Mouse (Mus musculus): ENCODE measurements around the gene Pou3f1. TPM values are rescaled to one million over a fixed set of nuclear protein-coding genes. Genes with fewer than 3 reads are reported as not detected.
"Not testable (repeated sequence)": the region's sequence is repeated elsewhere in the genome, so short reads cannot be mapped to it uniquely, and the experiment has no call there.

Gene Pou3f1
- polyA plus RNA-seq, 1 experiment: 0.02 TPM

DNA sequence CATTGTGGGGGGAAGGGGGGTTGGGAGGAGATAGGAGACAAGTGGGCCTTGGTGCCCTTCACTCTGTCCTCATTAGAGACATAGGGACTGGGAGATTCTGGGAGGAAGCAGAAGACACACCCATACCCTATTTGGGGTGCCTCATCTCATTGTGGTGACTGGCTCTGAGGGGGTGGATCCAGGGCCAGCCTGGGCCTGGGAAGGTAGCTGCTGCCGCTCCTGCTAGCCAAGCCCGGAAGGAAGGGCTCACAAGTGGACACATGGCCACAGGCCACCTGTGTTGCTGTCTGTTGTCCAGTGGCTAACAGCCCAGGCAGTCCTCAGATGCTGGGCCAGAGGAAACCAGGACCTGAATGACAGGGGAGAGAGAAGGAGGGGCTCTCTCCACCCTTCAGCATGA lies 46.8 kb downstream of the Pou3f1 start:
- Histone ChIP-seq H3K4me3 (ENCODE audit: extremely low read depth, insufficient read depth, insufficient read length) (no peak overlapping the region), H3K27ac (ENCODE audit: insufficient read depth, low read length) (peak overlapping the region; percentile 82), H3K27me3 (ENCODE audit: control insufficient read depth, insufficient read depth, low read length) (no peaks in the 10 kb centered on the region), H3K4me1 (ENCODE audit: control insufficient read depth, insufficient read depth, insufficient read length) (peaks cover 32% of the 10 kb centered on the region), H3K36me3 (ENCODE audit: control insufficient read depth, insufficient read depth, low read length) (no peaks in the 10 kb centered on the region)
- no peak for TF ChIP-seq CTCF (IDR thresholded peaks at IDR 0.05; ENCODE audit: extremely low read depth, insufficient read depth, insufficient read length, insufficient replicate concordance)
- no peak for TF ChIP-seq POLR2A (IDR thresholded peaks at IDR 0.05; ENCODE audit: low read depth, low read length)
- 56% methylated on average over 2 of the region's 2 CpGs for WGBS
- no peak for DNase-seq (ENCODE audit: low read depth in 1 of 2, low spot score in 2 of 2)

DNA sequence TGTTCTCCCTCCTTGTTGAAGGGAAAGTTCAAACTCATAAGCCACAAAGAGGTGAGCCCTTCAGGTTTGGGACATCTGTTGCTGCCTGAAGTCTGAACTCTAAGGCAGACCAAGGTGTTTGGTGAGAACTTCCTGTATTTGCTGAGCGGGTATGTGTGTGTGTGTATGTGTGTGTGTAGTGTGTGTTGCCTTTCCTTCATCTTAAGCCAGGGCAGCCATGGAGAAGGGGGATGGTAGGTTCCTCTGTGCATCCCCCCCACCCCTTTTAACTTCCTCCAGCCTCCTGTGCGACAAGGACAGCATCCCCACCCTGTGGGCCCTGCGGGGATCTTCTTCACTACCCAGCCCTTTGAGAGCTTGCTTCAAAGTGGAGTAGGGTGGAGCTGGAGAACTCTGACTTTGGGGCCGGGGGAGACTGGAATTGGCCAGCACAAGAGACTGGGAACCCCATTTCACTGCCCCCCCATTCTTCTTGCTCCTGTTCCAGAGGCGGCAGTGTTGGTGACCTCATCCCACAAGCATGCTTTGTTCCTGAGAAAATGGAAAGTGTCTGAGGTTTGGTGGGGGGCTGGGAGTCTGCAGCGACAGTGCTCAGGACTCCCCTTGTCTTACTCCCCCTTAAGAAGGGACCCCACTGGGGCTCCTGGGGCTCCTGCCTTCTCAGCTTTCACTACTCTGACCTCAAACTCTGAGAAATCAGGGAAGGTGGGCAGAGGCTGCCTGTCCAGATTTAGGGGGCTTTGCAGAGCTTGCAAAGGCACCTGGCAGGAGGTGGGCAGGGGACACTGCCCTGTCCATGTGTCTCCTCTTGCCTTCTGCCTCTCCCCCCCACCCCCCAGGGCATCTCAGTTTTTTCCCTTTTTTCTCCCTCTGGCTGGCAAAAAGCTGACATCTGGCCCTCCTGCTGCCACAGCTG lies 47.5 kb downstream of the Pou3f1 start:
- WGBS: 22% methylated on average over 6 of the region's 6 CpGs
- TF ChIP-seq CTCF (IDR thresholded peaks at IDR 0.05; ENCODE audit: extremely low read depth, insufficient read depth, insufficient read length, insufficient replicate concordance) (no peak), POLR2A (IDR thresholded peaks at IDR 0.05; ENCODE audit: low read depth, low read length) (no peak)
- H3K4me3 ChIP-seq (ENCODE audit: extremely low read depth, insufficient read depth, insufficient read length): no peak overlapping the region
- no peaks in the 10 kb centered on the region for H3K36me3 ChIP-seq (ENCODE audit: control insufficient read depth, insufficient read depth, low read length)
- DNase-seq (ENCODE audit: low read depth in 1 of 2, low spot score in 2 of 2): peak in 1 of 2 experiments; percentile 30
- H3K27me3 ChIP-seq (ENCODE audit: control insufficient read depth, insufficient read depth, low read length): no peaks in the 10 kb centered on the region
- H3K27ac ChIP-seq (ENCODE audit: insufficient read depth, low read length): peak overlapping the region; percentile 82
- peaks cover 32% of the 10 kb centered on the region for H3K4me1 ChIP-seq (ENCODE audit: control insufficient read depth, insufficient read depth, insufficient read length)

DNA sequence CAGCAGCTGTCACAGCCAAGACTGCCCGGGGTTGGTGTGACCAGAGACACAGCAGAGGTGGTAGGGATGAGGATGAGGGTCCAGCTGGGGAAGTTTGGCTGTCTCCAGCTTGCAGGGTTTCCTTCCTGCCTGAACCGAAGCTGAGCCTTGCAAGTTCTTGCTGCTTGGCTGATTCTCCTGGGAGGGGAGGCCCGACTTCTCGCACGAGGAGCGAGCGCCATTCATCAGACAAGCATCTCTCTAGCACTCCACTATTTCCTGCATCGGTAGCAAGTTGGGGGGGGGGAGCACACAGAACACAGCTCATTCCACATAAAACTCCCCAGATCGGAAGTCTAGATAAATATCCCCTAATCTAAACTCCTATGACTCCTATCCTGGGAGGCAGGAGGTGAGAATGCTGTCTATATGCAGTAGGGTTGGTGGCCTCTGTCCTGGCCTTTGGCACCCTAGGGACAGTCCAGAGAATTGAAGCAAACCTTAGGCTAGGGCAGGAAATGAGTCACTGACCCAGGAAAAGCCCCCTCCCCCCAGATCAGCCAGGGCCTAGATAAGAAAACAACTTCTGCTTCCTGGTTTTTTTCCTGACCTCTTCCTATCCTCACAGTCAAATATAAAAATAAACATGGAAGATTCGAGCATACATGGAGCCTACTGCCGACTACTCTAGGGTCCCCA lies 48.3 kb downstream of the Pou3f1 start:
- TF ChIP-seq POLR2A (IDR thresholded peaks at IDR 0.05; ENCODE audit: low read depth, low read length): no peak
- 11% methylated on average over 11 of the region's 11 CpGs for WGBS
- no peak for DNase-seq (ENCODE audit: low read depth in 1 of 2, low spot score in 2 of 2)
- no peaks in the 10 kb centered on the region for H3K27me3 ChIP-seq (ENCODE audit: control insufficient read depth, insufficient read depth, low read length)
- peaks cover 36% of the 10 kb centered on the region for H3K4me1 ChIP-seq (ENCODE audit: control insufficient read depth, insufficient read depth, insufficient read length)
- no peaks in the 10 kb centered on the region for H3K36me3 ChIP-seq (ENCODE audit: control insufficient read depth, insufficient read depth, low read length)
- H3K4me3 ChIP-seq (ENCODE audit: extremely low read depth, insufficient read depth, insufficient read length): no peak overlapping the region
- peak overlapping the region; percentile 20; the same call in 1 of the 2 replicates for H3K27ac ChIP-seq (ENCODE audit: insufficient read depth, low read length)

GRCm38 (mm10) chr4:124705661-124706269 lies 49.2 kb downstream of the Pou3f1 start:
- Histone ChIP-seq H3K36me3 (ENCODE audit: control insufficient read depth, insufficient read depth, low read length) (no peaks in the 10 kb centered on the region), H3K27me3 (ENCODE audit: control insufficient read depth, insufficient read depth, low read length) (no peaks in the 10 kb centered on the region), H3K4me1 (ENCODE audit: control insufficient read depth, insufficient read depth, insufficient read length) (peaks cover 34% of the 10 kb centered on the region), H3K27ac (ENCODE audit: insufficient read depth, low read length) (no peak overlapping the region), H3K4me3 (ENCODE audit: extremely low read depth, insufficient read depth, insufficient read length) (no peak overlapping the region)
- WGBS: 87% methylated on average over 23 of the region's 23 CpGs
- no peak for TF ChIP-seq CTCF (IDR thresholded peaks at IDR 0.05; ENCODE audit: extremely low read depth, insufficient read depth, insufficient read length, insufficient replicate concordance)
- TF ChIP-seq POLR2A (IDR thresholded peaks at IDR 0.05; ENCODE audit: low read depth, low read length): no peak
- no peak for DNase-seq (ENCODE audit: low read depth in 1 of 2, low spot score in 2 of 2)

- H3K36me3 ChIP-seq (ENCODE audit: control insufficient read depth, insufficient read depth, low read length); H3K4me3 ChIP-seq (ENCODE audit: extremely low read depth, insufficient read depth, insufficient read length); H3K27me3 ChIP-seq (ENCODE audit: control insufficient read depth, insufficient read depth, low read length); DNase-seq (ENCODE audit: low read depth in 1 of 2, low spot score in 2 of 2); H3K27ac ChIP-seq (ENCODE audit: insufficient read depth, low read length): not testable (repeated sequence)
- H3K4me1 ChIP-seq (ENCODE audit: control insufficient read depth, insufficient read depth, insufficient read length): peaks cover 31% of the 10 kb centered on the region; the same call in 1 of the 2 replicates
- 87% methylated on average over 25 of the region's 25 CpGs for WGBS
Observed at GRCm38 (mm10) chr4:124707381-124708199, 51.0 kb downstream of the Pou3f1 start.

GRCm38 (mm10) chr4:124708200-124708517 lies 51.6 kb downstream of the Pou3f1 start:
- H3K36me3 ChIP-seq (ENCODE audit: control insufficient read depth, insufficient read depth, low read length); H3K27me3 ChIP-seq (ENCODE audit: control insufficient read depth, insufficient read depth, low read length); DNase-seq (ENCODE audit: low read depth in 1 of 2, low spot score in 2 of 2); H3K4me3 ChIP-seq (ENCODE audit: extremely low read depth, insufficient read depth, insufficient read length): not testable (repeated sequence)
- Histone ChIP-seq H3K4me1 (ENCODE audit: control insufficient read depth, insufficient read depth, insufficient read length) (peaks cover 31% of the 10 kb centered on the region; the same call in 1 of the 2 replicates), H3K27ac (ENCODE audit: insufficient read depth, low read length) (peak overlapping the region; percentile 86)
- WGBS: 0% methylated on average over 1 of the region's 1 CpGs
